Mouse (Mus musculus) hindlimb bud, embryonic 11.5 days (tissue): ENCODE results near the gene Aoah.

Experiments
- DNase-seq: peaks from one replicate; pipeline ENCODE4 v3.0.0-alpha.2; 2012; ENCODE audit warnings: low read depth, low spot score; ENCODE audit errors: extremely low spot score

The Aoah gene

DNA sequence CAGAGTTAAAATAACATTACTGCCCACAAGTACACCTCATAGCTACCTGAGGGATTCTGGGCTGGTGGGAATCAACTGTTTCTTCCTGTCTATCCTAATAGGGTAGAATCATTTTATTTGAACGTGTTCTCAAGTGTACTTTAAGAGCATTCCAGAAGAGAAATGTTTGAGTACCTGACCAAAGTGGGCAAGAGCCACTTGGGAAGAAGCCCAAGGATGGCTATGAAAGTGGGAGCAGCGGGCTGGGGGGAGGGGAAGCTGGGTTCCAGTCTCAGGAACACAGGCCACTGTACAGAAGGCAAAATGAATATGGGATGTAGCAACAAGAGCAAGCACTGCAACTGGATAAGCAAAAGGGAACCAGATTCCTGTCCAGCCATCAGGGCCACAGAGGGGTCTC, 111.3 kb downstream of the Aoah start:
- no peak for DNase-seq

DNA sequence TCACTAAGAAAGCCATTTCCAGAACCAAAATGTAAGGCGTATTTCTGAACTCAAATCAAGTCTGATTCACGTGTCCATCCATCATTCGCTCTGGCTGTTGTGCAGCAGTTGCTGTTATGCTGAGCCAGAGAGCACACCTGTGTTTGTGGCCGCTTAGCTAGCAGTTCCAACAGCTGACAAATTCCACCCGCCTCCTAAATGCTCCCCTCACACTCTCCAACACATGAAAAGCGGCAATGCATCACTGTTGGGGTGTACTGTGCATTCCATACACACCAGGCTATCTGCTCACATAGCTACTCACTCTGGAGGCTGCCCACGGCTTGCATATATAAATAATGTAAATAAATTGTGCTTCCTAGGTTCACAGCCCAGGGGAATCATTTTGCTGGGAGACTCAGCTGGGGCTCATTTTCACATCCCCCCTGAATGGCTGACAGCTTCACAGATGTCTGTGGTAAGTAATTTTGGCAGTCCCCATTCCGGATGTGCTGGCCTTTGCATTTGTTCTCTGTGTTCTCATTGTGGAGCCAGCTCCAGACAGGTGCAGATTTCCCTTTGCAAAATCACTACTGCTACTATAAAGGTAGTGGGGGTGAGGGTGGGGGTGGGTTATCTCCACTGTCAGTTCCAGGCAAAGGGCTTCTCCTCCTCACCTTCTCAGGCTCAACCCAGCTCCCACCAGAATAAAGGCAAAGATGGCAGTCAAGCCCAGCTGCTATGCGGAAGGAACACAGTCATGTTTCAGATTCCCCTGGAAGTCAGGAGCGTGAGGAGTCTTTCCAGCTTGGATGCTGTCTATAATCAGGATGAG, 123.0 kb downstream of the Aoah start:
- DNase-seq: no peak

DNA sequence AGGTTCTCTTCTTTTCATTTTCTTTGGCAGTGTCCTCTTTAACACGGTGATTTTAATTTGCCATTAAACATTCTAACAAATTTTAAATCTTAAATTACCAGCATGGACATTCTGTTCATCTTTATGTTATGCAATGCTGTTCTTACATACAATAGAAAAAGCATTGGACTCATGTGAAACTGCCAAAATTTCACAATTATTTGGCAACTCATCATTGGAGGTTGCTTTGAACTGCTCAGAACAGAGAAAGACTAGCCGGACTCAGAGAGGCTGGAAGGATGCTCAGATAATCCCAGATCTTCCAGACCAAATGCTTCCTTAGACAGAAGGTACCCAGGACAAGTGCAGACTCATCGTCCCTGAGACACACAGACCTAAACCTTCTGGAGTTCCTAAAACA, 126.5 kb downstream of the Aoah start:
- no peak for DNase-seq

DNA sequence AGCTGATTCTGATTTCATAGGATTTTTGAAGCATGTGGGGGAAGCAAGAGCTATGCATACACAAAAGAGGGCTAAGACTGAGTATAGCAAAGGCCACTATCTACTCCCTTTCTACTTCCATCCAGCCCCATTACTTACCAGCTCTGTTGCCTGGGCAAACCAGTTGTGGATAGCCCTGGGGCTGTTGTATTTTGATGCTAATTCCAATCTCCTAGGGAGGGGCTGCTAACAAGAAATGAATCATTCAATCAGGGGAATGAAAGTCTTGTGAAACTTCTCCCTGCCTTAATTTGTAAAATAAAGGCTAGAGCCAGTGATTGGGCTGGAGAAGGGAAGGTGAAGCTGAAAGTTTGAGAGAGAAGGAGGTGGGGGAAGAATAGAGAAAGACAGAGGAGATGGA, 142.1 kb downstream of the Aoah start:
- DNase-seq: no peak

DNA sequence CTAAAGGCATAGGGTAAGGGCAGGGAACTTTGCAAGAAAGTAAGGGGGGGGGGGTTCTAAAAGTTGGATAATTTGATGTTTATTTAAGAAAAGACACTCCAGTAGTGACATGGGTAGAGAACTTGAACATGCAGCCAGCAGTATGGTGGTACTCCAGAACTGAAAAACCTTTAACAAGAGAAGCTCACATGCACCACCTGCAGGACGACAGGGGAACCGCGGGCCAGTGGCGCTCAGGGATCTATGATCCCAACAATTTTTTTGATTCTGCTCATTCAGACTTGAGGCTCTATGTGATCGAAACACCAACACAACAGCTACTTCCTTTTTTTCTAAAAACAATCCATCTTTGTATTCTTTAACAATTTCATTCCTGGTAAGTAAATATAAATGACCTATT, 143.5 kb downstream of the Aoah start:
- DNase-seq: peak; percentile 14

DNA sequence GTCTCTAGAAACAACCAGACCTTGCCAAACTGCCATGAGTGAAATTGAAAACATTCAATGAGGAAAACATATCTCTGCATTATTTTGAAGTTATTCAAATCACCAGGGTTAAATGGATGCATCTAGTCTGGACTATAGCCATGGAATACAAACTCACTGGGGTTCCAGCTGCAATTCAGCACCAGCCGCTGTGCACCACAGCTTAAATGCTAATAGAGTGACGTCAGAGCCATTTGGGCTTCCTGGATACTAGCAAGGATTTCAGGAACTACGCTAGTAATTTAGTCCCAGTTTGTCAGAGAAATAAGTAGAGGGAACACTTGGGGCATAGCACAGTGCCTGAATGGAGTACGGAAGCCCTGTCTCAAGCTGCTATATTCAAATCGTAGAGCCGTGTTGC, 145.2 kb downstream of the Aoah start:
- DNase-seq: no peak

DNA sequence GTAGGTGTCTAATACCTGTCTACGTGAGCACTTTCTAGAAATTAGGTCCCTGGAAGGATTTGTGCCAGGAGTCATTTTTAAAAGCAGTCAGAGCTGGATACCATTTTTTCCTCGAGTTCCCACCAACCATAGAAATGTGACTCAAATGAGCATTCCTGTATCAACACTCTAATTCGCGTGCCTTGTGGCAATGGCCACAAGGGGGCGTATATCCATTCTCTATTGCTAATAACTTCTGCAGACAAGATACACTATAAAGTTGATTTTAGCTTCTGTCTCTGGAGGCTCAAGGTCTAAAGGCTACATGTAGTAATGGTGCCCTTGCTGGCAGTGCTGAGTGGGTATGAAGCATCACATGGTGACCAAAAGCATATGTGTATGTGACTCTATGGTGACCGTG, 146.5 kb downstream of the Aoah start:
- peak; percentile 18 for DNase-seq

DNA sequence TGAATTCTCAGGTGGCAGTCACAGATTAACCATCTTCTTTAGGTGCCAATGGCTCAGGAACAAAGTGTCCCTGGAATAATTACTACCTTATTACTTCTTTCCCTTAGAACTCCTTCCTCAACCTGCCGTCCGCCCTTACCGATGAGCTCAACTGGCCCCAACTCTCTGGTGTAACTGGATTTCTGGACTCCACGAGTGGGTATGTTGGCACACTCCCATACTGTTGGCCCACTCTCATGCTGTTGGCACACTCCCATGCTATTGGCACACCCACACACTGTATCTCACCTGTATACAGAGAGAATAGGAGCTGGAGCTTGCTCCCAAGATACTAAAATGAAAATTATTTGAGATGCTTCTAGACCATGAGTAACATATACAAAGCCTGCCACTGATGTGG, 147.8 kb downstream of the Aoah start:
- DNase-seq: no peak

DNA sequence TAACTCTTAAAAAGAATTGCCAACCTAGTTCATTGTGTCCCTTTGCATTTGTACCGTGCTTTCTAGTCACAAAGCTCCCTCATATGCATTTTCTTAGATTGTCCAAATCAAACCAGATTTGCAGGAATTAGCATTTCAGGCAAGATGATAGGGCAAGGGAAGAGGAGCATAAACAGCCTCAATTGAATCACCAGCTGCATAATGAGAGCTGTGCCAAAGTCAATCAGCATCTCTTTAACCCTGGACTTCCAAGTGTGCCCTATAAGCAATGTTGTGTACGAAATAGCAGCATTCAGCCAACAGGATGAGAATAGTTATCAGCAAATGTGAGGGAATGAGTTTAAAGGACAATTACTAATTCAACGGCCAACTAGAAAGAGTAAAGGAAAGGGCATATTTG, 169.2 kb downstream of the Aoah start:
- DNase-seq: no peak

DNA sequence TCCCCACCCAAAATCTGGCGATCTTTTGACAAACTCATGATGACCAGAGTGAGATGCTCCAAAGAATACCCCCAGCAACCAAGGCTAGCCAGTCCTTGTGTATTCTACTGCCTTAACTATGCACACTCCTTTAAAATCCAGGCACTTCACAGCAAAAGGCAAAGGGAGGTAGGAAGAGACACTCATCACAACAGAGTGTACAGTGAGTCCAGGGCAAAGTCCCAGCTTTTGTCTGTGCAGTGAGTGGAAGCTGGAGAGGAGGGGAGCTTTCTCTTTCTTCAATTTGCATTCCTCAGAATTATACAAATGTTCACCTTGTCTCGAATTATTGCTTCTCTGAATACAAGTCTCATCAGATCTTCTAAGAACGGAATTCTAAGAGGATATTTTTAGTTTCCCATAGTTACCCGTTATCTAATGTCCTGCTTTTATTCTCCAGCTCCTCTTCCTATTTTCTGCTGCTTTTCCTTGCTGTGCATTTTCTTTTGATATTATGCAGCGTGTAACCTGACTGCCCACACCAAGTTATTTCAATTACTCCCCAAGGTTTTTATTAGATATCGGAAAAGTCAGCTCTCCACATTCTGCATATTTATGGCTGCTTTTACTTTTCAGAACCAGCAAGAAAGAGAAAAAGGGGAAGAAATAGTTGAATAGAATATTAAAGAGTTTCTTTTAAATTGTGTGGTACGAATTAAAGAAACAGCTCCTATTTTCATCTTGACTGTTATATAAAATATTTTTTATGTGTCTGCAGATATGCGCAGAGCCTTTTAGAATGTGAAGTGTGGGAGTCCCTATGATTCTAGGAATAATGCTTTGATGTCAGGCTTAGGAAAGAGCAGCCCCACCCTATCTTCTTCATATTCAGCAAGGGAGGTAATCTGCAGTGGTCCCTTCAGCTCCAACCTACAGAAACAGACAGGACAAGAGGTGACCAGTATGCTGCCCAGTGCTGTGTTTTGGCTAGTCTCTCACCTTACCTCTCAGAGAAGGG, 187.6 kb downstream of the Aoah start:
- no peak for DNase-seq

DNA sequence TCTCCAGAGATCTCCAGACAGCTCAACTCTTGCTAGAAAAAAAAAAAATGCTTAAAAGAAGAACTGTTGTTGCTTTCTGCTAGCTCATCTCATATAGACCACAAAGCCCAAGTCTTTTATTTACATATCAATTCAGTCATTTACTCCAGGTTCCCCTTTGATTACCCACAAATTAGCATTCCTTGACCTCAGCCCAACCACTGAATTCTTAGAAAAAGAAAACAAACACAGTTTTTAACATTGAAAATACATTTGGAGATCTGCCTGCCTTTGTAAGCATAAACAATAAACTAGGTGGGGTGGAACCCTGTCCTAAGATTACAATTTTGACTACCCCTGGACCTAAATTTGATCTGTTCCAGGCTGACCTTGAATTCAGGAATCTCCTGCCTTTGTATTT, 191.6 kb downstream of the Aoah start:
- DNase-seq: no peak

DNA sequence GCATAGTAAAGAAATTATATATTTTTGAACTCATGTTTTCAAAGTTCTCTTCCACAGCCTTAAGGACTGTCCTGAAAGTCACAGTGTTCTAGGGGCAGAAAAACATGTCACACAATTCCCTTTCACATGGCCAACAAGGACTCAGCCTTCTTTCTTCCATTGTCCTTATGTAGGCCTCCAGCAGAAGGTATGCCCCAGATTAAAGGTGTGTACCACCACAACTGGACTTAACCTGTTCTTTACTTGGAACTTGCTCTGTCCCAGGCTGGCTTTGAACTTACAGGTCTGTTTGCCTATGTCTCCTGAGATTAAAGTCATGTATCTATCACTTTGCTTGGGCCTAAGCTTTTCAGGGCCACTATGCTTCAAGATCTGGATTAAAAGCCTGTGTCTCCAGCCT, 192.0 kb downstream of the Aoah start:
- DNase-seq: no peak

DNA sequence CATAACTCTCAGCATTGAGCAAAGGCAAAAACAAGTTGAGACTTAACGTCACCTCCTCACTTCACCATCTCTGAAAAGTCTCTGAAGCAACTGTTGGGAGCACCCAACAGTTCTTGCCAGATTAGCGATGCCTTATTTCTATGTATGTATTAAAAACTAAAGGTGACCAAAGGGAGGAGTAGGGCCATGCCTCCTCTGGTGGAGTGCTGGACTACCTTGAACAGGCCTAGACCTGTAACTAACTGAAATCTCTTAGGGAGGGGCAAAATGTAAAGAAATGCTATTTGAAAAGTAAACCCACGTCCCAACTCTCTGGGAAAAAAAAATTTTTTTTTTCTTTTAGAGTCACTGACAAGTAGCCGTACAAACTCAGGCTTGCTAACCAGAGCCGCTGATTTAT, 211.3 kb downstream of the Aoah start:
- no peak for DNase-seq

DNA sequence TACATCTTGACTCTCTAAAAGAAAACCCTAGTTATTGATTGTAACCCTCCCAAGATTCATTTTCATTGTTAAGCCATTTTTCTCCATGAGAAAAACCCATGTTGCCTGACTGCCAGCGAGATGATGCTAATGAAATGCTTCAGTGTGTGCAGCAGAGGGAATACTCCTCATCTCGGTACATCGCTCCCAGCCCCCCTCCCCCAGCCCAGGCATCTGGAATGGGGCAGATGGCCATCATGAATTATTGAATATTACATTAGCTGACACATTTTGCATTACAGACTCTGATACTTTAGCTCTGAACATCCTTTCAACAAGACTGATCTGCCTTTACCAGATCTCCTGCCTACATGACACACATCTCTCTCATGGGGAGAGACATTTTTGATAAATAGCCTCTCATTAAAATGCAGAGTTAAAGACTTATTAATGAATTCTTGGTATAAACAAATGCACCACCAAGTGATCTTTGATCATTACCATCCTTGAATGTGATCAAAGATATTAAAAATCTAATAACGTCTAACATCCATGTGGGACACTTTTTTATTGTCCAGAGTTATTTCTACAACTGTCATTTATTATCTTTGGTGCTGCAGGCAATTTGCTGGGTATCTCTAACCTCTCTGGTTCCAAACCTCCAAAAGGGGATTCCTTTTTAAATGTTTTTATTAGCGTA, 211.9 kb downstream of the Aoah start:
- no peak for DNase-seq

DNA sequence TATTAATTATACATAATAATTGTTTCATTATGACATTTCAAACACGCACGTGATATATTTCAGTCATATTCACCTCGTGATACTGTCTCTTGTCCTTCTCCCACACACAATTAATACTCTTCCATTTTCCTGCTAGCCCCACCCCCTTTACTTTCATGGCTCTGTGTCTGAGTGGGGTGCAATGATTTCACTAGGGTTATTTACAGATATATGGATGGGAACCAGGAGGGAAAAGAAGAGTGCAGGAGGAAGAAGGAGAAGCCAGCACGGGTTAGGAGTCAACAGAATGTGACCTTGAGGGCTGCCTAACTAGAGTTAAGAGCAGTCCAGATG, 212.4 kb downstream of the Aoah start:
- no peak for DNase-seq

DNA sequence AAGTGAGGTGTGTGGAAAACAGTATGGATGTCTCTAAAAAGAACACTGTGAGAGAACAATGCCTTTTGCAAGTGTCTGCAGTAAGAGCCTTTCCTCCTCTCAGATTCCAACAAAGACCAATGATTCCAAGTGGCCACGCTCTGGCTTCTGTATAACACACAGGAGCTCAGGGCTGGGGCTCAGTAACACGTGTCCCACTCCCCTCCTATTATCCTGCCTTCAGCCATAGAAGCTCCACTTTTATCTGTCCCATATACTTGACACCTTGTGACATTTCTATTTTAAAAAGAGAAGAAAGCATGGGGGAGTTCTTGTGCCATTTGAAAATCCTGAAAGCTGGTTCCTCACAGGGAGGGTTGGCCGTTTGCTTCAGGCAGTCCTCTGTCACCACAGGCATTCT, 219.7 kb downstream of the Aoah start:
- DNase-seq: no peak

DNA sequence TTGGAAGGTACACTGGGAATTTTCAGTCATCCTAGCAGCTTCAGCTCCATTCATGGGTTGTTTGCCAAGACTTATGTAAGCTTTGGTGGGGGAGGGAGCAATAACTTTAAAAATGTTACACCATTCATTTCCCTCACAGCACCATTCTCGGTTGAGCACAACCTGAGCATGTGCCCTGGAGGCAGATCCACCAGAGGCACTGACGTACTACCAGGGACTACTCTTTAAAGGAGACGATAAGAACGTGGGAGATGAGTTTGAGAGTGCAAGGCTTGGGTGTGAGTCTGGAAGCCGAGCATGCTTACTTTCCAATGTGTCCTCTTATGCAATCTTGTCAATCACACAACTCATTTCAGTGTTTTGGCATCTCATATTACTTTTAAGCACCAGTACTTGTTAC, 230.9 kb downstream of the Aoah start:
- DNase-seq: no peak

DNA sequence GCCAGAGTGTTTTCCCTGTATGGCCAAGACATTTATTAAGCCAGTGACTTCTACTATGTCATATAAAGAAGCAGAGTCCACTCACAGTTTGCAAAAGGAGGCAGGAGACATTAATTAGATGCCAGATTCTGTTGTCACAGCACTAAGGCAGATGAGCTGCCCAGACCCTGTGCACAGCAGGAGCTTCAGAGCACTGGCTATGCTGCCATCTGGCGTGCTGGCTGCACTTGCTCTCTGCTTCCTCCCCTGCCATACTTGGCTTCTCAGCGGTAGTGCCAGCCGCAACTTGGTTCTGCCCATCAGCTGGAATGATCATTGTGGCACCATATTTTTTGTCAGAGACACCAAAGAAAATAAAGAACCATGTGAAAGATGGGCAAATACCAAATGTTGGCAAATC, 239.3 kb downstream of the Aoah start:
- DNase-seq: no peak

DNA sequence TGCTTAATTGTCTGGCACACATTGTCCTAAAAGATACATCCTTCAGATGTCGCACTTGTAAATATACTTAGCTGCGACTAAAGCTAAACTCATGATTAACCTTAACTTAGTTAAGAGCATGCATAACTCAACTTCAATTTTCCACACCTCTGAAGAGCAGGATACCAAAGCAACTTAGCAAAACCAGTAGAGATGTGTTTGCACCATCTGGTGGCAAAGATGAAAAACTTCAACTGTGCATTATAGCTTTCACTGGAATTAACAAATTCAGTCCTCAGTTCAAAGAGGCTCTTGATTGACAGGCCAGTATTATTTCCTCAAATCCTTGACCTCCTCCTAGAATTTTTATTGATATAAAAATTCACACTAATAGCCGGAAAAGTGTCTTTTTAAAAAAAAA, 241.1 kb downstream of the Aoah start:
- DNase-seq: no peak

DNA sequence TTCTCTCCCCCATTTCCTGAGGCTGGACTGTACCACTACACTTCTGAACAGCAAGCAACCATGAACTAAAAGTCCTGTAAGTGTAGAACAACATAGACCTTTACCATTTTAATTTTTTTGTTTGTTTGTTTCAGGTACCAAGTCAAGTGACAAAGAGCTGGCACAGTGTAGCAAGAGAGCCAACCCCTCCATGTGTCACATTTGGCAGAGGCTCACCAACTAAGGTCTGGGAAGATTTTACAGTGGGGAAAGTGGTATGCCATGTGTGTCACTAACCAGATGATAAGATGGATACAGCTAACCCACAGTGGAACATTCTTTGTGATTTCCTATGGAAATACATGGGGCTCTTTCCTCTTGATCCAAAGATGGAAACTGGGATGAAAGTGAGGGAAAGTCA, 242.1 kb downstream of the Aoah start:
- DNase-seq: no peak

DNA sequence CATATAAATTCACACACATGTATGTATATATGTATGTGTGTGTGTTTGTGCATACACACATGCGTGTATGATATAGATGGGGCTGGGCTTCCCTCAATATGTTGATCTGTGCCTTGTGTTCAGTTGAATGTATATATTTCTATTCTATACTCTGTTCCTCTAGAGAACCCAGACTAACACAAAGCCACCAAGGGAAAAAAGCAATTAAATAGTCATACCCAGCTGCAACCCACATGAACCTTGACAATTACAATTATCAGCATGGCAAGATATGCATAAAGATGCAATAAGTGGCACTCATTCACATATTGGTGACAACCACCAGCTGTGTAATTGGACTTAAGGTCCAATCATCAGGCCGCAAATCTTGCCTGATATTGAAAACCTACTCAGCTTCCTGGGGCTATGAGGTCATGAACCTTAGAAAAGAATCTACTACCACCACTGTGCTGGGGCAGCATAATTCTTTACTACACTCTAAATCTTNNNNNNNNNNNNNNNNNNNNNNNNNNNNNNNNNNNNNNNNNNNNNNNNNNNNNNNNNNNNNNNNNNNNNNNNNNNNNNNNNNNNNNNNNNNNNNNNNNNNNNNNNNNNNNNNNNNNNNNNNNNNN, 246.8 kb downstream of the Aoah start:
- DNase-seq: no peak
